Mouse (Mus musculus): ENCODE results near the gene Ooep. TPM values are rescaled to one million over a fixed set of nuclear protein-coding genes. Genes with fewer than 3 reads are reported as not detected.

Ooep gene
- polyA plus RNA-seq (2014; fragmentation: Nextera tagmentation; extraction: Ambion mirVana): 5.0 and 6.5 TPM in 2 replicates

DNA sequence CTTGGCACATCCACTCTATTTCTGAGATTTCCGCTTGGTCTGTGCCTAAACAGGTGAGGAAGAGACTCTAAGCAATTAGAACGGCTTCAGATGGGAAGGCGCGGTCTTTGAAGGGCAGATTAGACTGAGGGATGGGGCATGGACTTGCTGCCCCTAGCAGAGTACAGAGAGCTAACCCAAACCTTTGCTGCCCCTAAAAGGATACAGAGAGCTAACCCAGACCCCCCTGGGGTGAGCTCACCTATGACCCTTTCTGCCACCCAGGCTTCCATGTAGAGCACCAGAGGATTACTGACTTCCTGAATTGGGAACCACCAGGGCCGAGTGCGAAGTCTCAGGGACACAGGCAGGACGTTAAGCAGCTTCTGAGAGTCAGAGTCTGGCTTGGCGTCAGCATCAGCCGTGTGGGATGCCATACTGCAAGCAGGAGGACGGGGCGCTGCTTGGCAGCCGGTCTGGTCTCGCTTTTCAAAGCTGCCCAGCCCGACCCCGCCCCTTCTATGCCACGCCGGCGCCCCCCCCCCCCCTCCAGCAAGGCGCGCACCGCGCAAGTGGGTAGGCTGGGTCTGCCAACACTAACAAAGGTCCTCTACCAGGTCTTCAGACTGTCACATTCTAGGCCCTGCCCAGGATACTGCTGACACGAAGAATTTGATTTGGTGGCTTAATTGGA, at the start of gene Ooep:
Ooep (minus strand) TSS at position 613 of the 673 bp plus-strand sequence.
- Histone ChIP-seq H3K4me1 (replicated peaks; ENCODE audit: control insufficient read depth, insufficient read depth, low read length) (peaks cover 13% of the 10 kb centered on the region; the same call in 1 of the 2 replicates), H3K36me3 (replicated peaks; ENCODE audit: control insufficient read depth, insufficient read depth) (no peaks in the 10 kb centered on the region), H3K9ac (peak within 1 kb of the TSS; percentile 62), H3K27me3 (ENCODE audit: control insufficient read depth, insufficient read depth, low read length) (no peaks in the 10 kb centered on the region), H3K27ac (peak within 1 kb of the TSS; percentile 65), H3K9me3 (ENCODE audit: control insufficient read depth, low read length) (no peaks in the 10 kb centered on the region), H3K4me2 (replicated peaks) (peak within 1 kb of the TSS; percentile 71), H3K4me3 (replicated peaks; ENCODE audit: low read length) (peak within 1 kb of the TSS; percentile 31)
- DNase-seq (ENCODE audit: low spot score): peak; percentile 66
- peak; percentile 94 for ATAC-seq (ENCODE audit: low FRiP score)
- WGBS: 4% methylated on average over 22 of the region's 23 CpGs

DNA sequence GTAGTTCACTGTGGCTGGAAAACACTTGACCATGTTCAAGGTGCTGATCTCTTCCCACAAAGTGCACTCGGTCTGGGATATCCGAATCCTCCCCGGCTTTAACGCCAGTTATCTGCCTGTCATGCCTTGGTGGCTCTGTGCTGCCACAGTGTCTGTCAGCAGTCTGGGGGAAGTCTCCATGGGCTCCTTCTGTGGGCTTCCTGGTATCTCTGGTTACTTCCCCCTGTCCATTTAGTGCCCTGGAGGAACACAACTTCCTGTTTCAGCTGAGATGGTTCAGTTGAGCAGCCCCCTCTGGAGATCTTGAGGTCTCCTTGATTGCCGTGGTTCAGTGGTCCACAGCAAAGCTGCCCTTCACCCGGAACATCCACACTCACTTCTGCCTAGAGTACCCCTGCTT, 49.7 kb upstream of the Ooep start:
- Histone ChIP-seq H3K4me1 (replicated peaks; ENCODE audit: control insufficient read depth, insufficient read depth, low read length) (no peaks in the 10 kb centered on the region; the same call in 1 of the 2 replicates), H3K9ac (no peak overlapping the region), H3K36me3 (replicated peaks; ENCODE audit: control insufficient read depth, insufficient read depth) (no peaks in the 10 kb centered on the region), H3K27me3 (ENCODE audit: control insufficient read depth, insufficient read depth, low read length) (no peaks in the 10 kb centered on the region), H3K4me2 (replicated peaks) (no peak overlapping the region), H3K27ac (no peak overlapping the region), H3K4me3 (replicated peaks; ENCODE audit: low read length) (no peak overlapping the region), H3K9me3 (ENCODE audit: control insufficient read depth, low read length) (no peaks in the 10 kb centered on the region)
- ATAC-seq (ENCODE audit: low FRiP score) (no peak), DNase-seq (ENCODE audit: low spot score) (no peak)
- 78% methylated on average over 6 of the region's 6 CpGs for WGBS

DNA sequence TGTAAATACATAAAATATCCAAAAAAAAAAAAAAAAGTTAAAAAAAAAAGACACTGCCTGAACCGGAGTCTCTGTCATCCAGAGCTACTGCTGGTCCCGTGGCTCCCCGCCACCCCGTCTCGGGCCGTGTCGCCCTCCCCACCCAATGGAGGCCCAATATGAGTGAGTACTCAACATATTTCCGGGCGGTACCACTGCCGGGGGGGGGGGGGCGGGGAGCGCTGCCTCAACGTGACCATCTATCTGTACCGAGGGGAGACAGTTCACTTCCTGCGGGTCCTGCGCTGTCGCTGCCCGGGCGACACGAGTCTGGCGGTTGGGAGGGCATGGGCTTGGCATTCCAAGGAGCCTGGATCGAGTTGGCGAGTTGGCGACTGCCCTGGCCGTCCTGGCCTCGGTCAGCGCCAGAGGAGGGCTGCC, 48.8 kb upstream of the Ooep start:
- peak; percentile 40; the same call in 1 of the 2 replicates for ATAC-seq (ENCODE audit: low FRiP score)
- Histone ChIP-seq H3K36me3 (replicated peaks; ENCODE audit: control insufficient read depth, insufficient read depth) (no peaks in the 10 kb centered on the region), H3K4me3 (replicated peaks; ENCODE audit: low read length) (peak overlapping the region; percentile 31), H3K27me3 (ENCODE audit: control insufficient read depth, insufficient read depth, low read length) (no peaks in the 10 kb centered on the region), H3K9ac (peak overlapping the region; percentile 34; the same call in 1 of the 2 replicates), H3K4me1 (replicated peaks; ENCODE audit: control insufficient read depth, insufficient read depth, low read length) (no peaks in the 10 kb centered on the region; the same call in 1 of the 2 replicates), H3K9me3 (ENCODE audit: control insufficient read depth, low read length) (no peaks in the 10 kb centered on the region), H3K4me2 (replicated peaks) (peak overlapping the region; percentile 56), H3K27ac (no peak overlapping the region)
- no peak for DNase-seq (ENCODE audit: low spot score)
- 35% methylated on average over 26 of the region's 27 CpGs for WGBS

DNA sequence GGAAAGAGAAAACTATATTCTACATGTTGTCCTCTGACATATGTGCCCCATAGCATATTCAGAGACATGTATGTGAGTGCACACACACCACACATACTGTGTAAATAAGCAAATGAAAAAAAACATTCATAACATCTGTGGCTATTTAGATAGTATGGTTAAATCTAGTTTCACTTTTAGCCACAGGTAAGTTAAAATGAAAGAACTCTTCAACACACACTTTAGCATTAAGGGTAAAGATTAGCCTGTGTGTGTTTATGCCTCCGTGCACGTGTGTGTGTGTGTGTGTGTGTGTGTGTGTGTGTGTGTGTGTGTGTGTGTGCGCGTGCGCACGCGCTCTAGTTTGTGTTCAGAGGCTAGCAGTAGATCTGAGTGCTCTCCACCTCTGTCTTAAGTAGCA, 23.1 kb upstream of the Ooep start:
- WGBS: 92% methylated on average over 7 of the region's 7 CpGs
- Histone ChIP-seq H3K9me3 (ENCODE audit: control insufficient read depth, low read length) (no peaks in the 10 kb centered on the region), H3K4me3 (replicated peaks; ENCODE audit: low read length) (no peak overlapping the region), H3K36me3 (replicated peaks; ENCODE audit: control insufficient read depth, insufficient read depth) (no peaks in the 10 kb centered on the region), H3K9ac (no peak overlapping the region), H3K27me3 (ENCODE audit: control insufficient read depth, insufficient read depth, low read length) (peaks cover 19% of the 10 kb centered on the region), H3K4me2 (replicated peaks) (no peak overlapping the region), H3K27ac (no peak overlapping the region), H3K4me1 (replicated peaks; ENCODE audit: control insufficient read depth, insufficient read depth, low read length) (no peaks in the 10 kb centered on the region)
- no peak for DNase-seq (ENCODE audit: low spot score)
- no peak for ATAC-seq (ENCODE audit: low FRiP score)

DNA sequence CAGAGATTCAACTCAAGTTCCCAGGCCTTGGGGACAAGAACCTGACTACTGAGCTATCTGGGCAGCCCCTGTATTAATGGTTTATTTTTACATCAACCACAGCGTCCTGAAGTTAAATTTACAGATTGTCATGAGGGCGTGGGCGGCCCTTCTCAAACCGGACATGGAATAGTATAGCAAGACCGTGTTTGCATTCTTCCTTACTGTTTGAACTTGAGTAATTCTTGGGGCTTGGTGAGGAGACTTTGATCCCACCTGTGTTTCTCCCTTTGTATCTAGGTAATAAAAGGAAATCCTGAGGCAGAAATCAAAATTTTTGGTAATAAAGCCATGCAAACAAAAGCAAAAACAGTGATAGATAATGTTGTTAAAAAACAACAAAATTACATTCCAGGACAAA, 22.0 kb upstream of the Ooep start:
- 91% methylated on average over 5 of the region's 5 CpGs for WGBS

DNA sequence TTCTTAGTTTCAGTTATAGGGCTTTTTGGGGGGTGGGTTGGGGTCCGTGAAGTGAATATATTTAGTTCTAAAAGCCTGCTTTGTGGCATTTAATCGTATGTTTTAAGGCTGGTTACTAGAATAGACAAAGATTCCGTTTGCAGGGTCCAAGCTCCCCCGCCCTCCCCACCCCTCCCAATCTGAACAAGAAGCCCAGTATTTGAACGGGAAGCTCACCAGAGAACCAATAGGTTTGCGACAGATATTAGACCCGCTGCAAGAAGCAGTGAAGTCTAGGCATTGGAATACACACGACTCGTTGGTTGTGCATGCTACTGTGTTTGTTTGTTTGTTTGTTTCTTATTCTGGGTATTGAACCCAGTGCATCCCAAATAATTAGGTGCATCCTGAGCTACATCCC, 18.0 kb upstream of the Ooep start:
- H3K4me1 ChIP-seq (replicated peaks; ENCODE audit: control insufficient read depth, insufficient read depth, low read length): peaks cover 4% of the 10 kb centered on the region; the same call in 1 of the 2 replicates
- peaks cover 61% of the 10 kb centered on the region for H3K27me3 ChIP-seq (ENCODE audit: control insufficient read depth, insufficient read depth, low read length)
- no peaks in the 10 kb centered on the region for H3K9me3 ChIP-seq (ENCODE audit: control insufficient read depth, low read length)
- H3K36me3 ChIP-seq (replicated peaks; ENCODE audit: control insufficient read depth, insufficient read depth): no peaks in the 10 kb centered on the region
- DNase-seq (ENCODE audit: low spot score) (no peak), ATAC-seq (ENCODE audit: low FRiP score) (no peak)
- H3K4me2 ChIP-seq (replicated peaks): no peak overlapping the region
- H3K9ac ChIP-seq: no peak overlapping the region
- no peak overlapping the region; the same call in 1 of the 2 replicates for H3K4me3 ChIP-seq (replicated peaks; ENCODE audit: low read length)
- WGBS: 71% methylated on average over 9 of the region's 9 CpGs
- no peak overlapping the region for H3K27ac ChIP-seq

More for the DNA sequence above, 22.0 kb upstream of the Ooep start:
- Histone ChIP-seq H3K27me3 (ENCODE audit: control insufficient read depth, insufficient read depth, low read length) (peaks cover 30% of the 10 kb centered on the region), H3K36me3 (replicated peaks; ENCODE audit: control insufficient read depth, insufficient read depth) (no peaks in the 10 kb centered on the region), H3K4me1 (replicated peaks; ENCODE audit: control insufficient read depth, insufficient read depth, low read length) (peaks cover 4% of the 10 kb centered on the region; the same call in 1 of the 2 replicates), H3K9ac (no peak overlapping the region), H3K27ac (no peak overlapping the region), H3K4me2 (replicated peaks) (no peak overlapping the region), H3K9me3 (ENCODE audit: control insufficient read depth, low read length) (no peaks in the 10 kb centered on the region), H3K4me3 (replicated peaks; ENCODE audit: low read length) (no peak overlapping the region)
- DNase-seq (ENCODE audit: low spot score) (no peak), ATAC-seq (ENCODE audit: low FRiP score) (no peak)

DNA sequence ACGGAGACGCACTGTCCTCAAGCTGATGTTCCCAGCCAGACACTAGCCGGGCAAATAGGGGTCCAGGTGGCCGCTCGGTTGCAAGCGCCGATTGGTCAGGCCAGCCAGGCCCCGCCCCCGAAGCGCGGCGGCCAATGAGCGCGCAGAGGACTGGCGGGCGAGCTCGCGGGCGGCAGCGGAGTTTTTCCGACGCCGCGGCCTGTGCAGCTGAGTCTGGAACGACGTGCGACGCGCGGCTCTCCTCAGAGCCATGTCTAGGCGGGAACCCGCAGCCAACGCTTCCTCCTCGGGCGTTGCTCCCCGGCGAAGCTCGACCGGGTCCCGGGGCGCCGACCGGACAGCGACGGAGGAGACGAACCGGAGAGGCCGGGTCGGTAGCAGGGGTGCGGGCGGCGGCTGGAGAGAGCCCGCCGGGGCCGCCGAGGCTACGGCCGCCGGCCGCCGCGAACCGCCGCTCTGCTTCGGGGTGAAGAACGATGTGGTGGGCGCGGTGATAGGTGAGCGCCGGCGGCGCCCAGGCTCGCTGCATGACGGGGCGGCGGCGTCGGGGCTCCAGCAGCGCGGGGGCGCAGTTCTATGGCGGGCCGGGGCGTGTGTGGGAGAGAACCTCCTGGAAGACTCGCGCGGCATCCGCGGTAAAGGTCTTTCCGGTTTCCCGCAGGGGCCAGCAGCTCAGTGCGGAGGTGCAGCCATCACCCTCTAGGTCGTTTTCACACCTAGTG, 17.3 kb upstream of the Ooep start, which contains the start of gene Ddx43:
Ddx43 (plus strand) TSS at position 148 of the 722 bp plus-strand sequence.
- Histone ChIP-seq H3K27ac (no peak within 1 kb of the TSS), H3K9ac (peak within 1 kb of the TSS; percentile 49; the same call in 1 of the 2 replicates), H3K36me3 (replicated peaks; ENCODE audit: control insufficient read depth, insufficient read depth) (no peaks in the 10 kb centered on the region), H3K4me3 (replicated peaks; ENCODE audit: low read length) (peak within 1 kb of the TSS; percentile 51), H3K27me3 (ENCODE audit: control insufficient read depth, insufficient read depth, low read length) (peaks cover 61% of the 10 kb centered on the region), H3K4me1 (replicated peaks; ENCODE audit: control insufficient read depth, insufficient read depth, low read length) (peaks cover 4% of the 10 kb centered on the region; the same call in 1 of the 2 replicates), H3K9me3 (ENCODE audit: control insufficient read depth, low read length) (no peaks in the 10 kb centered on the region), H3K4me2 (replicated peaks) (peak within 1 kb of the TSS; percentile 64)
- ATAC-seq (ENCODE audit: low FRiP score): peak; percentile 99
- WGBS: 6% methylated on average over 92 of the region's 93 CpGs
- DNase-seq (ENCODE audit: low spot score): peak; percentile 77

DNA sequence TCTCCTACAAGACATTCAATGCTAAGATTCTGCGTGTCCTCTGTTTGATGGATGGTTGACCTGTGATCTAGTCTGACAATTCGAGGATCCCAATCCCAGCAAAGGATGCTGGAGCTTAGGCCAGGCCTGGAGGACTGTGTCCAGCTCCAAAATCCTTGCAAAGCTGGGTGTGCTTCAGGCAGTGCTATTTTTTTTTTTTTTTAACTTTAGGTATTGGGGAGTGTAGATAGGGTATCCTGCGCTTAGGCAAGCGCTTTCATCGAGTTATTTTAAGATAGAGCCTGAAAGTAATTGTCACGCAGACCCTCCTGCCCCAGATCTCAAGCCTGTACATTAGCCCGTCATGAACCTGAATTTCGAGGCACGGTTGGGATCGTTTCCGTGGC, 16.7 kb upstream of the Ooep start:
- Histone ChIP-seq H3K9me3 (ENCODE audit: control insufficient read depth, low read length) (no peaks in the 10 kb centered on the region), H3K9ac (no peak overlapping the region), H3K27ac (no peak overlapping the region), H3K4me2 (replicated peaks) (peak overlapping the region; percentile 64), H3K4me1 (replicated peaks; ENCODE audit: control insufficient read depth, insufficient read depth, low read length) (peaks cover 4% of the 10 kb centered on the region; the same call in 1 of the 2 replicates), H3K36me3 (replicated peaks; ENCODE audit: control insufficient read depth, insufficient read depth) (no peaks in the 10 kb centered on the region), H3K27me3 (ENCODE audit: control insufficient read depth, insufficient read depth, low read length) (peaks cover 61% of the 10 kb centered on the region), H3K4me3 (replicated peaks; ENCODE audit: low read length) (peak overlapping the region; percentile 51)
- 41% methylated on average over 11 of the region's 11 CpGs for WGBS
- ATAC-seq (ENCODE audit: low FRiP score) (no peak), DNase-seq (ENCODE audit: low spot score) (no peak)

DNA sequence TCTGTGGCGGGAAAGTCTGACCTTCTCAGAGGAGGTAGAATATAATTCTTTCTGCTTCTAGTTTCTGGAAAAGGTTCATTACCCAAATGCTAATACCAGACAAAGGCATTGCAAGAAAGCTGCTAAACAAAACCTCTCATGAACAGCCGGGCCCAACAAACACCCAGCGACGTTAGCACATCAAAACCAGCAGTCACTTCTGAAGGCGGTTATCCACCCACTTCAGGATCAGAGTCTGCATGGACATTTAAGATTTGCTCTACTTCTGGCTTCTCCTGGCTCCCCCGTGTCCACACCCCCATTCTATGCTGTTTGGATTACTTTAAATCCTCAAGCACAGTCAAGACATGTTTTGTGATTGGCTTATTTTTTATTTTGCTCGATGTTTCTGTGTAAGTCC, 16.1 kb upstream of the Ooep start:
- DNase-seq (ENCODE audit: low spot score): no peak
- peaks cover 61% of the 10 kb centered on the region for H3K27me3 ChIP-seq (ENCODE audit: control insufficient read depth, insufficient read depth, low read length)
- ATAC-seq (ENCODE audit: low FRiP score): no peak
- no peak overlapping the region for H3K9ac ChIP-seq
- no peaks in the 10 kb centered on the region for H3K9me3 ChIP-seq (ENCODE audit: control insufficient read depth, low read length)
- H3K4me1 ChIP-seq (replicated peaks; ENCODE audit: control insufficient read depth, insufficient read depth, low read length): peaks cover 4% of the 10 kb centered on the region; the same call in 1 of the 2 replicates
- H3K4me3 ChIP-seq (replicated peaks; ENCODE audit: low read length): no peak overlapping the region
- no peak overlapping the region for H3K27ac ChIP-seq
- H3K4me2 ChIP-seq (replicated peaks): no peak overlapping the region
- no peaks in the 10 kb centered on the region for H3K36me3 ChIP-seq (replicated peaks; ENCODE audit: control insufficient read depth, insufficient read depth)
- 66% methylated on average over 7 of the region's 7 CpGs for WGBS
